Mouse (Mus musculus) cerebellum, adult 11-12 months (tissue): ENCODE measurements around the gene Gm26620.

Experiments
- DNase-seq: peaks from one replicate; pipeline ENCODE4 v3.0.0; 2022

Gene Gm26620

GRCm38 (mm10) chr1:170884978-170885561 lies at the start of gene Gm26620, which contains the start of gene Dusp12:
Gene Gm26620, plus strand, starts transcription at chr1:170885065.
Gene Dusp12, minus strand, starts transcription at chr1:170885540.
- peak; percentile 85 for DNase-seq

GRCm38 (mm10) chr1:170839685-170840084 lies 45.2 kb upstream of the Gm26620 start:
- no peak for DNase-seq

GRCm38 (mm10) chr1:170844380-170844779 lies 40.5 kb upstream of the Gm26620 start:
- DNase-seq = no peak

GRCm38 (mm10) chr1:170845448-170846307 lies 39.2 kb upstream of the Gm26620 start:
- DNase-seq = no peak

- no peak for DNase-seq
Measured at GRCm38 (mm10) chr1:170850007-170850406, 34.9 kb upstream of the Gm26620 start.

- DNase-seq = no peak
Measured at GRCm38 (mm10) chr1:170850637-170851624, 33.9 kb upstream of the Gm26620 start.

GRCm38 (mm10) chr1:170853604-170854003 lies 31.3 kb upstream of the Gm26620 start:
- DNase-seq = no peak

- no peak for DNase-seq
Measured at GRCm38 (mm10) chr1:170855056-170855760, 29.7 kb upstream of the Gm26620 start.

- peak; percentile 23 for DNase-seq
Measured at GRCm38 (mm10) chr1:170857369-170857768, 27.5 kb upstream of the Gm26620 start.

GRCm38 (mm10) chr1:170858872-170859271 lies 26.0 kb upstream of the Gm26620 start:
- no peak for DNase-seq

GRCm38 (mm10) chr1:170861671-170862434 lies 23.0 kb upstream of the Gm26620 start:
- DNase-seq = no peak

GRCm38 (mm10) chr1:170862435-170862717 lies 22.5 kb upstream of the Gm26620 start:
- DNase-seq = no peak

- no peak for DNase-seq
Measured at GRCm38 (mm10) chr1:170863033-170863432, 21.8 kb upstream of the Gm26620 start.

- DNase-seq = no peak
Measured at GRCm38 (mm10) chr1:170864234-170864633, 20.6 kb upstream of the Gm26620 start.

GRCm38 (mm10) chr1:170864754-170865153 lies 20.1 kb upstream of the Gm26620 start:
- DNase-seq = no peak

GRCm38 (mm10) chr1:170865406-170865805 lies 19.5 kb upstream of the Gm26620 start:
- no peak for DNase-seq

GRCm38 (mm10) chr1:170866992-170867690 lies 17.7 kb upstream of the Gm26620 start:
- peak; percentile 21 for DNase-seq

- peak; percentile 94 for DNase-seq
Measured at GRCm38 (mm10) chr1:170867691-170868105, 17.2 kb upstream of the Gm26620 start, which contains the start of gene Atf6. Gene Atf6, minus strand, starts transcription at chr1:170867771.

GRCm38 (mm10) chr1:170868107-170868904 lies 16.6 kb upstream of the Gm26620 start:
- DNase-seq = peak; percentile 73

- no peak for DNase-seq
Measured at GRCm38 (mm10) chr1:170868905-170869283, 16.0 kb upstream of the Gm26620 start.
